Mouse (Mus musculus) embryonic fibroblast, embryonic 13.5 days (primary cell): Measurements from ENCODE around the gene Ykt6.

Source experiments
- CTCF ChIP-seq: IDR thresholded peaks from 2 replicates; pipeline ENCODE4 v1.5.1; 2011; ENCODE audit warnings: mild to moderate bottlenecking, control low read depth, low read length, moderate library complexity, borderline replicate concordance; ENCODE audit not compliant: insufficient read depth
- POLR2A ChIP-seq: IDR thresholded peaks from 2 replicates; pipeline ENCODE4 v1.6.1; 2011; ENCODE audit warnings: low read depth, mild to moderate bottlenecking, control low read depth, low read length, moderate library complexity

- TF ChIP-seq POLR2A (no peak), CTCF (no peak)
Measured at GRCm38 (mm10) chr11:5973151-5973550, 17.7 kb downstream of the Ykt6 start.
